Mouse (Mus musculus): ENCODE results near the gene Ccdc136. TPM values are rescaled to one million over a fixed set of nuclear protein-coding genes. Genes with fewer than 3 reads are reported as not detected.

Gene Ccdc136
- polyA plus RNA-seq, 1 experiment from 2014 or later: 21.2 TPM

DNA sequence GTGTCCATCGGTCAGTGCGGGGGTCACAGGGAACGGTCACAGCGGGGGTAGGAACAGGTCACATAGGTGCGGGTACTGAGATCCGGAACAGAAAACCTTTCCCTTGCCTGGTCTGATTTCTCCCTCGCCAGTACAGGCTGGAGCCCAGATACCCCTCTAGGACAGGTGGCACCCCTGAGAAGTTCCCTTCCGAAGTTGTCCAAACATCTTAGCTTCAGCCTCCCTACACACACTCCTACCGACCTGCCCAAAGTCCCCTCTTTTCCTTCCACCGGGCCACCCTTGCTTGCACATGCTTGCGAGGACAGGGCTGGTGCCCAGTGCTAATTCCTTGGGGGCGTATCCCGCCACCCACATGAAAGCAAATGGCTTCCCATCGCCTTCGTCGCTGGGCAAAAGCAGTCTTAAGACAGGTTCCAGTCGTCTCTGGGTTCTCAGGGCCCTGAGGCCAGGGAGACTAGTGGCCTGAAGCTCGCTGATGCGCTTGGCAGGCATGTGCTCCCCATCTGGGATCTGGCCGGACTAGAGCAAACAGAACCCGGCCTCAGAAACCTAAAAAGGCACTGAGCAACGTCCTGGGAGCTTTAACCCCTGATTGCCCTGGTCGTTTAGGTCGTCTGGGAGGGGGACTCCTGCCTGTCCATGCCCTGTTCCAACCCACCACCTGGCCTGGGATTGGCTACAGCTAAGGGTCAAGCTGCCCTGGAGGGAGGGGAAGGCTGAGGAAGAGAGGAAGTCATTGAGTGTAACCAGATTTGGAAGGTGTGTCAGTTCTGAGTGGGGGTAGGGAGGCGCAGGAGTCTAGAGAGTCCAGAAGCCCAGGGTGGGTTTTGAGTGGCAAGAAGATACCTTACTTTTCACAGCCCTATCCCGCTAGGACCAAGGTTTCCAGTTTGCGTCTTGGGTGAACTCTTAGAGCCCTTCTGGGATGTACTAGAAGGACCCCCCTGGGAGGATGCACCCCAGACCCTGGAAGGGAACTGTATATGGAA, 38.0 kb downstream of the Ccdc136 start:
- peaks cover 66% of the 10 kb centered on the region for H3K27me3 ChIP-seq (ENCODE audit: poor library complexity, severe bottlenecking)
- no peaks in the 10 kb centered on the region for H3K9me3 ChIP-seq
- WGBS: 3% methylated on average over 27 of the region's 27 CpGs
- peak; percentile 49 for DNase-seq (ENCODE audit: extremely low spot score, low spot score)
- peaks cover 64% of the 10 kb centered on the region for H3K4me1 ChIP-seq
- H3K4me3 ChIP-seq: peak overlapping the region; percentile 59
- H3K27ac ChIP-seq: peak overlapping the region; percentile 80
- no peaks in the 10 kb centered on the region for H3K36me3 ChIP-seq (replicated peaks)

- no peaks in the 10 kb centered on the region for H3K36me3 ChIP-seq (replicated peaks)
- H3K4me3 ChIP-seq: peak overlapping the region; percentile 59
- WGBS: 7% methylated on average over 13 of the region's 13 CpGs
- peak; percentile 30 for DNase-seq (ENCODE audit: extremely low spot score, low spot score)
- peak overlapping the region; percentile 80 for H3K27ac ChIP-seq
- H3K4me1 ChIP-seq: peaks cover 64% of the 10 kb centered on the region
- H3K27me3 ChIP-seq (ENCODE audit: poor library complexity, severe bottlenecking): peaks cover 66% of the 10 kb centered on the region
- no peaks in the 10 kb centered on the region for H3K9me3 ChIP-seq
These were observed 39.0 kb downstream of the Ccdc136 start for GRCm38 (mm10) chr6:29434911-29435691.

- Histone ChIP-seq H3K27me3 (ENCODE audit: poor library complexity, severe bottlenecking) (peaks cover 57% of the 10 kb centered on the region), H3K9me3 (no peaks in the 10 kb centered on the region), H3K36me3 (replicated peaks) (no peaks in the 10 kb centered on the region), H3K4me3 (peak overlapping the region; percentile 59), H3K4me1 (peaks cover 61% of the 10 kb centered on the region), H3K27ac (peak overlapping the region; percentile 80)
- 9% methylated on average over 6 of the region's 6 CpGs for WGBS
- no peak for DNase-seq (ENCODE audit: extremely low spot score, low spot score)
These were observed 39.9 kb downstream of the Ccdc136 start for GRCm38 (mm10) chr6:29435940-29436451.

- H3K27me3 ChIP-seq (ENCODE audit: poor library complexity, severe bottlenecking): peaks cover 52% of the 10 kb centered on the region
- peak; percentile 36 for DNase-seq (ENCODE audit: extremely low spot score, low spot score)
- H3K36me3 ChIP-seq (replicated peaks): no peaks in the 10 kb centered on the region
- H3K9me3 ChIP-seq: no peaks in the 10 kb centered on the region
- H3K27ac ChIP-seq: peak overlapping the region; percentile 80
- peaks cover 58% of the 10 kb centered on the region for H3K4me1 ChIP-seq
- peak overlapping the region; percentile 59 for H3K4me3 ChIP-seq
- 3% methylated on average over 11 of the region's 11 CpGs for WGBS
These were observed 40.4 kb downstream of the Ccdc136 start for GRCm38 (mm10) chr6:29436461-29436934.

GRCm38 (mm10) chr6:29439251-29439650, 43.1 kb downstream of the Ccdc136 start:
- H3K4me1 ChIP-seq: peaks cover 31% of the 10 kb centered on the region
- WGBS: 76% methylated on average over 4 of the region's 4 CpGs
- DNase-seq (ENCODE audit: extremely low spot score, low spot score): no peak
- H3K4me3 ChIP-seq: no peak overlapping the region
- H3K36me3 ChIP-seq (replicated peaks): no peaks in the 10 kb centered on the region
- no peaks in the 10 kb centered on the region for H3K9me3 ChIP-seq
- peaks cover 25% of the 10 kb centered on the region for H3K27me3 ChIP-seq (ENCODE audit: poor library complexity, severe bottlenecking)
- H3K27ac ChIP-seq: no peak overlapping the region

DNA sequence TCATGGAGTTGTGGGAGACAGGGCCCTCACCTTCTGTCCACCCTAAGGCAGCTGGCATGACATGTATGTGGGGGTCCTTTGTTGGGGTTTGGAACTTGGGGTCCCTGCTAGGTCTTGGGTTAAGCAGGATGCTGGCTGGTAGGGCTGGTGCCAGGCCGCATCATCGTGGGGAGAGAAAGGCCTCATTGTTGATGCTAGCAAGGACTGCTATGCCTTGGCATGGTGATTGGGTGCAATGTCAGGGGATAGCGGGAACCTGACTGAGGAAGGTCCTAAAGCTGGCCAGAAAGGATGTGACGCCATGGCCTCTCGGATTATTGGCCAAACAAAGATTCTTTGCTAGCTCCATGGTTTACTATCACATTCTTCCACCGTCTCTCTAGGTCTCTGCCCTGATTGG, 43.7 kb downstream of the Ccdc136 start:
- Histone ChIP-seq H3K27me3 (ENCODE audit: poor library complexity, severe bottlenecking) (peaks cover 20% of the 10 kb centered on the region), H3K4me1 (peaks cover 25% of the 10 kb centered on the region), H3K36me3 (replicated peaks) (no peaks in the 10 kb centered on the region), H3K9me3 (no peaks in the 10 kb centered on the region), H3K27ac (no peak overlapping the region), H3K4me3 (no peak overlapping the region)
- 90% methylated on average over 6 of the region's 6 CpGs for WGBS
- DNase-seq (ENCODE audit: extremely low spot score, low spot score): no peak

DNA sequence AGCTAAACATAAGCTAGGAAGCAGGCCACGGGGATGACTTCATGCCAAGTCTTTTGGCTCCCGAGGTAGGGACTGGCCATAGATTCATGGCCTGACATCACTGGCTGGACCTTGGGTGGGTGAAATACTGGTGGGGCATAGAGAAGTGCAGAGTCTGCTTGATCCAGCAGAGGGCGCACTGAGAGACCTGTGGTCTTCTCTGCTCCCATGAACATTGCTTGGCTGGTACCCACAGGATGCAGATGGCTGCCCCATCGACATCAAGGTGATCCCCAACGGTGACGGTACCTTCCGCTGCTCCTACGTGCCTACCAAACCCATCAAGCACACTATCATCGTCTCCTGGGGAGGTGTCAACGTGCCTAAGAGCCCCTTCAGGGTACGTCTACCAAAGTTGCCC, 48.7 kb downstream of the Ccdc136 start:
- 76% methylated on average over 11 of the region's 11 CpGs for WGBS
- peaks cover 6% of the 10 kb centered on the region for H3K36me3 ChIP-seq (replicated peaks)
- H3K9me3 ChIP-seq: no peaks in the 10 kb centered on the region
- DNase-seq (ENCODE audit: extremely low spot score, low spot score): peak; percentile 33
- no peaks in the 10 kb centered on the region for H3K4me1 ChIP-seq
- no peak overlapping the region for H3K27ac ChIP-seq
- H3K4me3 ChIP-seq: no peak overlapping the region
- H3K27me3 ChIP-seq (ENCODE audit: poor library complexity, severe bottlenecking): no peaks in the 10 kb centered on the region

DNA sequence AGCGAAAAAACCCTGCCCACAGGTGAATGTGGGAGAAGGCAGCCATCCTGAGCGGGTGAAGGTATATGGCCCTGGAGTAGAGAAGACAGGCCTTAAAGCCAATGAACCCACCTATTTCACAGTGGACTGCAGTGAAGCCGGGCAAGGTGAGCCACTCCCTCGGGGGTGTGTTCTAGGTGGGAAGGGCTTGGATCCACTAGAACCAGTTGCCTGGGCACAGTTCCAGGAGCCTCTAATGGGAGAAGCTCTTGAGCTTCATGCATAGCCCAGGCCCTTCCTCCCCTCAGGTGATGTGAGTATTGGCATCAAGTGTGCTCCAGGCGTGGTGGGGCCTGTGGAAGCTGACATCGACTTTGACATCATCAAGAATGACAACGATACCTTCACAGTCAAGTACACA, 49.2 kb downstream of the Ccdc136 start:
- WGBS: 92% methylated on average over 7 of the region's 7 CpGs
- Histone ChIP-seq H3K27me3 (ENCODE audit: poor library complexity, severe bottlenecking) (no peaks in the 10 kb centered on the region), H3K4me3 (no peak overlapping the region), H3K9me3 (no peaks in the 10 kb centered on the region), H3K36me3 (replicated peaks) (peaks cover 6% of the 10 kb centered on the region), H3K4me1 (no peaks in the 10 kb centered on the region), H3K27ac (no peak overlapping the region)
- DNase-seq (ENCODE audit: extremely low spot score, low spot score): no peak

GRCm38 (mm10) chr6:29449858-29450257, 53.7 kb downstream of the Ccdc136 start:
- H3K4me3 ChIP-seq: no peak overlapping the region
- no peaks in the 10 kb centered on the region for H3K9me3 ChIP-seq
- no peaks in the 10 kb centered on the region for H3K27me3 ChIP-seq (ENCODE audit: poor library complexity, severe bottlenecking)
- no peak overlapping the region for H3K27ac ChIP-seq
- no peaks in the 10 kb centered on the region for H3K4me1 ChIP-seq
- H3K36me3 ChIP-seq (replicated peaks): peaks cover 6% of the 10 kb centered on the region
- 36% methylated on average over 4 of the region's 4 CpGs for WGBS
- no peak for DNase-seq (ENCODE audit: extremely low spot score, low spot score)

- H3K36me3 ChIP-seq (replicated peaks): peaks cover 6% of the 10 kb centered on the region
- 91% methylated on average over 6 of the region's 6 CpGs for WGBS
- no peak for DNase-seq (ENCODE audit: extremely low spot score, low spot score)
- H3K4me3 ChIP-seq: no peak overlapping the region
- H3K27ac ChIP-seq: no peak overlapping the region
- no peaks in the 10 kb centered on the region for H3K4me1 ChIP-seq
- H3K27me3 ChIP-seq (ENCODE audit: poor library complexity, severe bottlenecking): no peaks in the 10 kb centered on the region
- no peaks in the 10 kb centered on the region for H3K9me3 ChIP-seq
These were observed 54.6 kb downstream of the Ccdc136 start for GRCm38 (mm10) chr6:29450667-29451066.

DNA sequence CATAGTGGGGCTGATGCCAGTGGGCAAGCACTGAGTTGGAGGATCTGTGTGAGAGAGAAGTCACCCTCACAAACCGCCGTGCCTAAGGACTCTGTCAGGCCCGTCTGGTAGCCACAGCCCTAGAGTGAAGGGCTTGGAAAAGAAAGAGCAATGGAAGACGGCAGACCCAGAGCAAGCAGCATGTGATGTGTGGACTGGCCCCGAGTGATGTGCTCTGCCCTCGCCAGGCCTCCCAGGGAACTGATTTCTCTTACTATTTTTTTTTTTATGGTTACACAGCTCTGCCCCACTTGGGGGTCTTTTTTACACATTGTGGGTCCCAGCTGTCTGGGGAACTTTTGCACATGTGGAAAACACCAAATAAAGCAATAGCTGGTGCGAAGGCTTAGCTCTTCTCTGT, 65.4 kb downstream of the Ccdc136 start:
- H3K27me3 ChIP-seq (ENCODE audit: poor library complexity, severe bottlenecking): no peaks in the 10 kb centered on the region
- no peak overlapping the region for H3K4me3 ChIP-seq
- DNase-seq (ENCODE audit: extremely low spot score, low spot score): no peak
- no peaks in the 10 kb centered on the region for H3K9me3 ChIP-seq
- WGBS: 70% methylated on average over 7 of the region's 7 CpGs
- no peak overlapping the region for H3K27ac ChIP-seq
- no peaks in the 10 kb centered on the region for H3K4me1 ChIP-seq
- H3K36me3 ChIP-seq (replicated peaks): no peaks in the 10 kb centered on the region

DNA sequence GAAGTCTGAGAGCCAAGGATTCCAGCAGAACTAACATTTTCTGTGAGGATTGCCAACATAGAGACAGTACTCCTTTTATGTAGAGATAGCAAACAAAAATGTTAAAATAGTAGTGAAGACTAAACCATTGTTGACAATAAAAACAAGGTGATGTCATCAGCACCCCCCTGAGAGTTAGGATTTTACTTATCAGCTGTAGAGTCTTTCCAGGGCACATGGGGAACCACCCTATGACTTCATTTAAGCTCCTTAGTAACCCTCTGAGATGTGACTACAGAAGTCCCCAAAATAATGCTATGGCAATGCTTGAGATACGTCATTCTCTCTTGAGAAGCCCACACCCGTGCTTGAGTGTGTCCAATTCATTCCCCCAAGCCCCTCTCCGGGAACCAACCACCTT, 67.3 kb downstream of the Ccdc136 start:
- WGBS: 82% methylated on average over 3 of the region's 3 CpGs

More for the DNA sequence above, 67.3 kb downstream of the Ccdc136 start:
- DNase-seq (ENCODE audit: extremely low spot score, low spot score): no peak
- Histone ChIP-seq H3K4me3 (no peak overlapping the region), H3K27me3 (ENCODE audit: poor library complexity, severe bottlenecking) (no peaks in the 10 kb centered on the region), H3K27ac (no peak overlapping the region), H3K4me1 (peaks cover 5% of the 10 kb centered on the region), H3K36me3 (replicated peaks) (no peaks in the 10 kb centered on the region), H3K9me3 (no peaks in the 10 kb centered on the region)

All from forebrain, embryonic 10.5 days (tissue).